Mouse (Mus musculus): ENCODE data around the gene Dcpp3. TPM values are rescaled to one million over a fixed set of nuclear protein-coding genes. Genes with fewer than 3 reads are reported as not detected.

The Dcpp3 gene
- total RNA-seq, 4 experiments from 2014 or later: not detected

Other genes starting within 250 kb of the Dcpp3 start
- 100 to 1,000 TPM; 200 to 231 (median 211) TPM for gene Hcfc1r1, start 243.9 kb upstream of the Dcpp3 start, total RNA-seq (2022)
- 10 to 100 TPM in 3 of 4 experiments, 1 to 10 TPM in 1; 8.8 to 11.6 (median 11.0) TPM for gene Thoc6, start 243.6 kb upstream of the Dcpp3 start, total RNA-seq (2022)
- 100 to 1,000 TPM in 2 of 4 experiments, 10 to 100 TPM in 2; 55.7 to 113 (median 85.0) TPM for gene Tnfrsf12a, start 240.0 kb upstream of the Dcpp3 start, total RNA-seq (2022)
- not detected for gene Cldn6, start 238.2 kb upstream of the Dcpp3 start, total RNA-seq (2022)
- gene Cldn9, start 233.4 kb upstream of the Dcpp3 start, total RNA-seq (2022): under 1 TPM in 1 of 4 experiments, not detected in 3; 0.19 TPM
- not detected for gene 1520401A03Rik, start 194.7 kb upstream of the Dcpp3 start, total RNA-seq (2022)
- gene Pkmyt1, start 191.1 kb upstream of the Dcpp3 start, total RNA-seq (2022): 1 to 10 TPM in 2 of 4 experiments, under 1 TPM in 2; 0.78 to 1.5 (median 1.1) TPM
- 10 to 100 TPM; 22.4 to 29.0 (median 26.4) TPM for gene Paqr4, start 176.6 kb upstream of the Dcpp3 start, total RNA-seq (2022)
- under 1 TPM in 1 of 4 experiments, not detected in 3; 0.26 TPM for gene Kremen2, start 171.6 kb upstream of the Dcpp3 start, total RNA-seq (2022)
- 10 to 100 TPM; 40.8 to 42.0 (median 40.9) TPM for gene Flywch1, start 145.9 kb upstream of the Dcpp3 start, total RNA-seq (2022)
- gene Flywch2, start 131.4 kb upstream of the Dcpp3 start, total RNA-seq (2022): 1 to 10 TPM in 1 of 4 experiments, under 1 TPM in 2, not detected in 1; 0.41 to 1.2 (median 0.87) TPM
- gene Srrm2, start 126.9 kb upstream of the Dcpp3 start, total RNA-seq (2022): 100 to 1,000 TPM; 151 to 179 (median 164) TPM
- 100 to 1,000 TPM; 321 to 411 (median 362) TPM for gene Elob, start 88.3 kb upstream of the Dcpp3 start, total RNA-seq (2022)
- not detected for gene Prss33, start 81.4 kb upstream of the Dcpp3 start, total RNA-seq (2022)
- not detected for gene Prss32, start 73.6 kb upstream of the Dcpp3 start, total RNA-seq (2022)
- under 1 TPM in 2 of 4 experiments, not detected in 2; 0.14 to 0.16 TPM for gene Prss41, start 73.3 kb upstream of the Dcpp3 start, total RNA-seq (2022)
- not detected for gene Prss21, start 49.4 kb upstream of the Dcpp3 start, total RNA-seq (2022)
- not detected for gene Dcpp1, start 36.6 kb upstream of the Dcpp3 start, total RNA-seq (2022)
- gene Dcpp2, start 36.6 kb upstream of the Dcpp3 start, total RNA-seq (2022): not detected
- not detected for gene Sbp, start 24.2 kb downstream of the Dcpp3 start, total RNA-seq (2022)
- not detected for gene Sbpl, start 37.8 kb downstream of the Dcpp3 start, total RNA-seq (2022)
- gene Prss30, start 63.1 kb downstream of the Dcpp3 start, total RNA-seq (2022): not detected
- gene Prss22, start 80.6 kb downstream of the Dcpp3 start, total RNA-seq (2022): not detected
- gene Prss27, start 120.7 kb downstream of the Dcpp3 start, total RNA-seq (2022): not detected
- 1 to 10 TPM; 6.8 to 8.6 (median 7.9) TPM for gene Kctd5, start 156.0 kb downstream of the Dcpp3 start, total RNA-seq (2022)
- 10 to 100 TPM; 38.3 to 46.0 (median 45.0) TPM for gene Pdpk1, start 233.5 kb downstream of the Dcpp3 start, total RNA-seq (2022)
- gene Amdhd2, start 246.3 kb downstream of the Dcpp3 start, total RNA-seq (2022): 10 to 100 TPM in 3 of 4 experiments, 1 to 10 TPM in 1; 9.4 to 12.4 (median 10.8) TPM